Mouse (Mus musculus) bone marrow, adult 2 months (tissue): ENCODE measurements at regions not wholly inside any gene's neighbourhood (a gene's known extent, or its start where the extent isn't known, plus 50 kb on each side); places are given as distances from the start of the nearest gene placed in this dataset.

ENCODE experiments used
- CTCF ChIP-seq: fragments of 200-500 bp; IDR thresholded peaks from 2 replicates; pipeline ENCODE4 v1.5.1; 2011; ENCODE audit warnings: low read length, control low read depth; ENCODE audit not compliant: control insufficient read depth, insufficient read depth
- POLR2A ChIP-seq: fragments of 200-500 bp; IDR thresholded peaks from 2 replicates; pipeline ENCODE4 v1.6.1; 2011; ENCODE audit warnings: low read depth, mild to moderate bottlenecking, control low read depth, low read length, borderline replicate concordance; ENCODE audit not compliant: control insufficient read depth

GRCm38 (mm10) chr4:125420561-125421241 lies 69.8 kb upstream of the Grik3 start:
- TF ChIP-seq CTCF: no peak
- no peak for TF ChIP-seq POLR2A
